Mouse (Mus musculus): ENCODE measurements around the gene Mmp2. TPM values are rescaled to one million over a fixed set of nuclear protein-coding genes. Genes with fewer than 3 reads are reported as not detected.
"Not testable (repeated sequence)": the region's sequence is repeated elsewhere in the genome, so short reads cannot be mapped to it uniquely, and the experiment has no call there.

The Mmp2 gene
- polyA plus RNA-seq, 1 experiment from 2014 or later = 11.5 TPM

GRCm38 (mm10) chr8:92872063-92872759, 45.1 kb downstream of the Mmp2 start:
- Histone ChIP-seq H3K4me1 (peaks cover 9% of the 10 kb centered on the region), H3K9ac (replicated peaks) (no peak overlapping the region), H3K27ac (replicated peaks) (no peak overlapping the region), H3K36me3 (no peaks in the 10 kb centered on the region), H3K4me3 (no peak overlapping the region), H3K27me3 (no peaks in the 10 kb centered on the region), H3K9me3 (no peaks in the 10 kb centered on the region), H3K4me2 (replicated peaks) (no peak overlapping the region)
- ATAC-seq (replicated peaks) = no peak
- 47% methylated on average over 10 of the region's 10 CpGs for WGBS

DNA sequence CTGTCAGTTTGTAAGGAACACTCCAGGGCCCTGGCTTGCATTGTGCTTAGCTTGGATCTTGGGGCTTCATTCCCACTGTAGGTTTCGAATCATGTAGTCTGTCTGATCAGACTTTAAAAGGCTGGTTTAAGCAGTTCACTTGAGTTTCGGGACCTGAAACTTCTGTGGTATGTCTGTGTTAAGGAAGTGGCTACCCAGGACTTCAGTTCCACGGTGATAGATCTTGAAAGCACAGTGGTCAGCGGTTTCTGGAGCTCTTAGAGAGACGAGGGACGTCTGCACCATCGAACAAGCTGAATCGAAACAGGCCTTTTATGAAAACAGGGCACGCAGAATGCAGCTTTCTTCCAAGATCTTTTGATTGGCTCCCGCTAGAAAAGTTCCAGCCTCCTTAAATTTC, 48.7 kb downstream of the Mmp2 start:
- Histone ChIP-seq H3K4me1 (peaks cover 9% of the 10 kb centered on the region), H3K9me3 (no peaks in the 10 kb centered on the region), H3K36me3 (no peaks in the 10 kb centered on the region), H3K4me3 (no peak overlapping the region), H3K9ac (replicated peaks) (no peak overlapping the region), H3K27me3 (no peaks in the 10 kb centered on the region), H3K4me2 (replicated peaks) (no peak overlapping the region), H3K27ac (replicated peaks) (no peak overlapping the region)
- no peak for ATAC-seq (replicated peaks)
- WGBS = 35% methylated on average over 10 of the region's 10 CpGs

GRCm38 (mm10) chr8:92881247-92881646, 54.2 kb downstream of the Mmp2 start:
- H3K9me3 ChIP-seq = no peaks in the 10 kb centered on the region
- H3K27me3 ChIP-seq = no peaks in the 10 kb centered on the region
- H3K36me3 ChIP-seq = no peaks in the 10 kb centered on the region
- H3K4me3 ChIP-seq = no peak overlapping the region
- no peaks in the 10 kb centered on the region for H3K4me1 ChIP-seq
- H3K9ac ChIP-seq (replicated peaks) = no peak overlapping the region
- no peak overlapping the region for H3K4me2 ChIP-seq (replicated peaks)
- 71% methylated on average over 4 of the region's 4 CpGs for WGBS
- no peak for ATAC-seq (replicated peaks)
- H3K27ac ChIP-seq (replicated peaks) = no peak overlapping the region

GRCm38 (mm10) chr8:92883771-92884170, 56.7 kb downstream of the Mmp2 start:
- H3K27ac ChIP-seq (replicated peaks) = no peak overlapping the region
- ATAC-seq (replicated peaks) = no peak
- no peak overlapping the region for H3K9ac ChIP-seq (replicated peaks)
- H3K36me3 ChIP-seq = no peaks in the 10 kb centered on the region
- H3K4me2 ChIP-seq (replicated peaks) = no peak overlapping the region
- no peaks in the 10 kb centered on the region for H3K9me3 ChIP-seq
- 80% methylated on average over 2 of the region's 2 CpGs for WGBS
- H3K27me3 ChIP-seq = no peaks in the 10 kb centered on the region
- no peak overlapping the region for H3K4me3 ChIP-seq
- no peaks in the 10 kb centered on the region for H3K4me1 ChIP-seq

- not testable (repeated sequence) for H3K4me3 ChIP-seq; H3K27me3 ChIP-seq; H3K27ac ChIP-seq (replicated peaks); H3K9me3 ChIP-seq; H3K36me3 ChIP-seq; H3K9ac ChIP-seq (replicated peaks); H3K4me2 ChIP-seq (replicated peaks); H3K4me1 ChIP-seq; ATAC-seq (replicated peaks)
- WGBS = 81% methylated on average over 3 of the region's 3 CpGs
Measured at GRCm38 (mm10) chr8:92892216-92892615, 65.1 kb downstream of the Mmp2 start.

GRCm38 (mm10) chr8:92893870-92894269, 66.8 kb downstream of the Mmp2 start:
- Histone ChIP-seq H3K9me3 (no peaks in the 10 kb centered on the region), H3K4me1 (no peaks in the 10 kb centered on the region), H3K4me3 (no peak overlapping the region), H3K9ac (replicated peaks) (no peak overlapping the region), H3K27me3 (no peaks in the 10 kb centered on the region), H3K4me2 (replicated peaks) (no peak overlapping the region), H3K27ac (replicated peaks) (no peak overlapping the region), H3K36me3 (no peaks in the 10 kb centered on the region)
- WGBS = 87% methylated on average over 2 of the region's 2 CpGs
- no peak for ATAC-seq (replicated peaks)

DNA sequence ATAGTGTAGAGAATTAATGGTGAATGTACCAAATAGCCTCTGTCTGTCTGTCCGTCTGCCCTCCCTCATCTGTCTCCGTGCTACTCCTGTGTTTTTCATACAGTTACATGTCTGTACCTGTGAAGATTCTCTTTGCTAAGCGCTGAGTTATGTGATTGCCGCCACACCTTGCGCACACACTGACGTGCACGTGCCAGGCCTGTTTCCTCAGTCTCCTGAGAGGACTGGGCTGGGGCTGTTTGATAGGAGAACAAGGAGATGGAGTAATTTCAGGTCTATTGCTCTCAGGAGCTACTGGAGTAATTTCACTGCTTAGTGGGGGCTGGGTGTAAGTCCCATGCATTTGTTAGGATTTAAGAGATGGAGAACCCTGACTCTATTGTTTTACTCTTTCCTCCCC, 68.0 kb downstream of the Mmp2 start:
- H3K4me2 ChIP-seq (replicated peaks) = no peak overlapping the region
- H3K4me3 ChIP-seq = no peak overlapping the region
- H3K9ac ChIP-seq (replicated peaks) = no peak overlapping the region
- no peaks in the 10 kb centered on the region for H3K27me3 ChIP-seq
- no peak for ATAC-seq (replicated peaks)
- H3K4me1 ChIP-seq = no peaks in the 10 kb centered on the region
- no peaks in the 10 kb centered on the region for H3K36me3 ChIP-seq
- H3K27ac ChIP-seq (replicated peaks) = no peak overlapping the region
- H3K9me3 ChIP-seq = no peaks in the 10 kb centered on the region
- WGBS = 89% methylated on average over 7 of the region's 7 CpGs

DNA sequence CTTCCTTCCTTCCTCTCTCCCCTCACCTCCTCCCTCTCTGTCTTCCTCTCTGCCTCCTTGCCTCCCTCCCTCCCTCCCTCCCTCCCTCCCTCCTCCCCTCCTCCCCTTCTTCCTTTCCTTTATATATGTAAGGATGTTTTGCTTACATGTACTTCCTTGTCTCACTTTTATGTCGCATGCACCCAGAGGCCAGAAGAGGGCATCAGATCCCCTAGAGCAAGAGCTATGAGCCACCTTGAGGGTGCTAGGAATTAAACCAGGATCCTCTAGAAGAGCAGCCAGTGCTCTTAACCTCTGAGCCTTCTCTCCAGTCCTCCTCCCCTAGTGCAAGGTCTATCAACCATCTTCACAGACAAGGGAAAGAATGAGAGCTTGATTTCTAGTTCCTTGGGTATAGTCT, 69.0 kb downstream of the Mmp2 start:
- WGBS = 71% methylated on average over 1 of the region's 1 CpGs
- H3K4me1 ChIP-seq = no peaks in the 10 kb centered on the region
- no peak overlapping the region for H3K9ac ChIP-seq (replicated peaks)
- no peaks in the 10 kb centered on the region for H3K9me3 ChIP-seq
- H3K36me3 ChIP-seq = no peaks in the 10 kb centered on the region
- no peak for ATAC-seq (replicated peaks)
- H3K4me2 ChIP-seq (replicated peaks) = no peak overlapping the region
- no peaks in the 10 kb centered on the region for H3K27me3 ChIP-seq
- no peak overlapping the region for H3K4me3 ChIP-seq
- H3K27ac ChIP-seq (replicated peaks) = no peak overlapping the region

DNA sequence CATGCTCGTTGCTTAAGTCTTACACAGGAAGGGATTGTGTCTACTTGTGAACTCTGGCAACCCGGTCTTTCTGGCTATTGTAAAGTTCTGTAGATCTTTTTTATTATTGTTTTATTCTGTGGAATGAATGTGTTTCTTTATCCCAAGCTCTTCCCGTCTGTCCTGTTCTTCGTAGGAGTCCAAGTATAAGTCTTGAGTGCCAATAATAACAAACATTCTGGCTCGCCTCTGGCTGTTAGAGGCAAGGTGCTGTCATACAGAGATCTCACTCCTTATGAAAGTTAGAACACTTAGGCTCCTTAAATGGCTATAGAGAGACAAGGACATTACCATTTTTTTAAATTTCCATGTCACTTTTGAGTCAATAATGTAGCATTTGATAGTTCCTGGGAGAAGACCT, 69.5 kb downstream of the Mmp2 start:
- H3K27me3 ChIP-seq = no peaks in the 10 kb centered on the region
- H3K36me3 ChIP-seq = no peaks in the 10 kb centered on the region
- H3K9me3 ChIP-seq = no peaks in the 10 kb centered on the region
- no peak for ATAC-seq (replicated peaks)
- 74% methylated on average over 5 of the region's 5 CpGs for WGBS
- no peak overlapping the region for H3K4me2 ChIP-seq (replicated peaks)
- no peak overlapping the region for H3K4me3 ChIP-seq
- no peaks in the 10 kb centered on the region for H3K4me1 ChIP-seq
- no peak overlapping the region for H3K27ac ChIP-seq (replicated peaks)
- H3K9ac ChIP-seq (replicated peaks) = no peak overlapping the region

- no peaks in the 10 kb centered on the region for H3K4me1 ChIP-seq
- no peak overlapping the region for H3K27ac ChIP-seq (replicated peaks)
- no peak for ATAC-seq (replicated peaks)
- no peaks in the 10 kb centered on the region for H3K36me3 ChIP-seq
- H3K9ac ChIP-seq (replicated peaks) = no peak overlapping the region
- no peak overlapping the region for H3K4me2 ChIP-seq (replicated peaks)
- 89% methylated on average over 4 of the region's 4 CpGs for WGBS
- no peak overlapping the region for H3K4me3 ChIP-seq
- no peaks in the 10 kb centered on the region for H3K9me3 ChIP-seq
- H3K27me3 ChIP-seq = no peaks in the 10 kb centered on the region
Measured at GRCm38 (mm10) chr8:92897794-92898193, 70.7 kb downstream of the Mmp2 start.

DNA sequence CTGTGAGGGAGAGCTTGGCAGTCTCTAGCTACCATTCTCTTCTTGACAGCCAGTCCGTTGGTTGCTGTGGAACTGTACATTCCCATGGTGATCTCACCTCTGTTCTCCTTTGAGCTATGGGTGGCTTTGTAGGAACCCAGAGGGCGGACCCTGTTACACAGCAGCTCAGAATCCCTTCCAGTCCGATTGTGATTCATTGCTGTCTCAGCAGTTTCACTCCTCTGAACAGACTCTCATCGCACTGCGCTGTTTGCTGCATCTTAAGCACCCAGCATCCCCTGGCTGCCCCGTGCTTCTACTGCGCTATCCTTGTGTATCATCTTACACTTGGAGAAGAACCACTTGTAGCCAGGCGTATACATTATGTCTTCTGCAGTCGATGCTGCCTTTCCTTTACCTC, 72.5 kb downstream of the Mmp2 start:
- Histone ChIP-seq H3K4me1 (no peaks in the 10 kb centered on the region; the same call in 1 of the 2 replicates), H3K9ac (replicated peaks) (no peak overlapping the region), H3K4me2 (replicated peaks) (no peak overlapping the region), H3K9me3 (no peaks in the 10 kb centered on the region), H3K36me3 (no peaks in the 10 kb centered on the region), H3K4me3 (no peak overlapping the region), H3K27ac (replicated peaks) (no peak overlapping the region), H3K27me3 (no peaks in the 10 kb centered on the region)
- 79% methylated on average over 9 of the region's 9 CpGs for WGBS
- no peak for ATAC-seq (replicated peaks)

DNA sequence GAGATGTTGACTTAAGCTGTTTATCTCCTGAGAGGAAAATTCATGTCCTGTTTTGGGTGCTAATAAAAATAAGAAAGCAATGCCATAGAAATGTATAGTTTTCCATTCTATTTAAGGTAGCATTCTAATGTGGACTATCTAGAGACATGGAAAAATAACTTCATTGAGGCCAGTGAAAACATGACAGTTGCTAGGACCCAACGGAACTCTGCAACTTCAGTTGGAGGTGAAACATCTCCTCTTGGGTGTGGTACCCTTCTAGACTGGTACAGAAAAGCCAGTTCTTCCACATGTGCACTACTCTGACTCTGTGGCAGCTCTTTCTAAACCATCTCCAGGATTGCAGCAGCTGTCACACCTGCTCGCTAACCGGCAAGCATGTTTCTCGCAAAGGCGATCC, 74.0 kb downstream of the Mmp2 start, which contains the start of gene Capns2:
TSS of gene Capns2 (plus strand) at position 301 of the 400 bp plus-strand sequence.
- Histone ChIP-seq H3K27me3 (no peaks in the 10 kb centered on the region), H3K36me3 (no peaks in the 10 kb centered on the region), H3K4me1 (no peaks in the 10 kb centered on the region; the same call in 1 of the 2 replicates), H3K9me3 (no peaks in the 10 kb centered on the region), H3K9ac (replicated peaks) (no peak within 1 kb of the TSS), H3K27ac (replicated peaks) (no peak within 1 kb of the TSS), H3K4me2 (replicated peaks) (no peak within 1 kb of the TSS), H3K4me3 (no peak within 1 kb of the TSS)
- 96% methylated on average over 5 of the region's 5 CpGs for WGBS
- ATAC-seq (replicated peaks) = no peak

GRCm38 (mm10) chr8:92902981-92903380, 75.9 kb downstream of the Mmp2 start:
- Histone ChIP-seq H3K4me1 (no peaks in the 10 kb centered on the region; the same call in 1 of the 2 replicates), H3K27me3 (no peaks in the 10 kb centered on the region), H3K27ac (replicated peaks) (no peak overlapping the region), H3K9me3 (no peaks in the 10 kb centered on the region), H3K4me2 (replicated peaks) (no peak overlapping the region), H3K4me3 (no peak overlapping the region), H3K9ac (replicated peaks) (no peak overlapping the region), H3K36me3 (no peaks in the 10 kb centered on the region)
- WGBS = 63% methylated on average over 2 of the region's 2 CpGs
- no peak for ATAC-seq (replicated peaks)

All from forebrain, embryonic 15.5 days (tissue).